Mouse (Mus musculus) midbrain, embryonic 16.5 days (tissue): ENCODE results near the gene C1rb. TPM values are rescaled to one million over a fixed set of nuclear protein-coding genes. Genes with fewer than 3 reads are reported as not detected.
"Not testable (repeated sequence)": the region's sequence is repeated elsewhere in the genome, so short reads cannot be mapped to it uniquely, and the experiment has no call there.

Source experiments
- ATAC-seq: fragments of 200-750 bp; cut with Nextera tagmentation; 2 replicates; pipeline ENCODE4 v1.8.0; 2017; ENCODE audit warnings: moderate TSS enrichment
- H3K27ac ChIP-seq: fragments of 300-500 bp; sonication (generic); 2 replicates; pipeline ENCODE4 v1.5.1; 2014; ENCODE audit warnings: mild to moderate bottlenecking, low read length, mixed read lengths
- H3K27me3 ChIP-seq: fragments of 300-500 bp; sonication (generic); 2 replicates; pipeline ENCODE4 v1.6.1; 2014; ENCODE audit warnings: low read depth, low read length, mixed read lengths; ENCODE audit not compliant: control insufficient read depth, insufficient read depth
- H3K36me3 ChIP-seq: fragments of 300-500 bp; sonication (generic); 2 replicates; pipeline ENCODE4 v1.6.1; 2014; ENCODE audit warnings: mild to moderate bottlenecking, low read length, moderate library complexity, mixed read lengths; ENCODE audit not compliant: control insufficient read depth, insufficient read depth
- H3K4me1 ChIP-seq: fragments of 300-500 bp; sonication (generic); 2 replicates; pipeline ENCODE4 v1.6.1; 2014; ENCODE audit warnings: mild to moderate bottlenecking, low read length, mixed read lengths; ENCODE audit not compliant: control insufficient read depth, insufficient read depth
- H3K4me2 ChIP-seq: fragments of 300-500 bp; sonication (generic); 2 replicates; pipeline ENCODE4 v1.6.1; 2014; ENCODE audit warnings: mild to moderate bottlenecking, low read length, mixed read lengths
- H3K4me3 ChIP-seq: fragments of 300-500 bp; sonication (generic); 2 replicates; pipeline ENCODE4 v1.5.1; 2014; ENCODE audit warnings: low read depth, mild to moderate bottlenecking, low read length, moderate library complexity, mixed read lengths
- H3K9ac ChIP-seq: fragments of 300-500 bp; sonication (generic); 2 replicates; pipeline ENCODE4 v1.6.1; 2014; ENCODE audit warnings: low read depth, low read length, mixed read lengths
- H3K9me3 ChIP-seq: fragments of 300-500 bp; sonication (generic); replicated peaks from 2 replicates; pipeline ENCODE4 v1.6.1; 2014; ENCODE audit warnings: mild to moderate bottlenecking, low read length, mixed read lengths; ENCODE audit not compliant: control insufficient read depth, poor library complexity, severe bottlenecking
- WGBS: fragments of 180-500 bp; shearing (Covaris S2); extraction: QIAGEN DNeasy Blood & Tissue Kit; methylation state at CpG from one replicate; pipeline ENCODE4 v1.1.7; 2014; 5-methylcytosine and 5-hydroxymethylcytosine counted together
- polyA plus RNA-seq: library from polyadenylated mRNA; unstranded; fragments of >200 nt; fragmentation: Nextera tagmentation; extraction: Ambion mirVana; gene quantifications from 2 replicates; pipeline ENCODE4 v1.2.1, GENCODE M21; 2015

C1rb gene
- polyA plus RNA-seq, 1 experiment from 2014 or later, result not detected

DNA sequence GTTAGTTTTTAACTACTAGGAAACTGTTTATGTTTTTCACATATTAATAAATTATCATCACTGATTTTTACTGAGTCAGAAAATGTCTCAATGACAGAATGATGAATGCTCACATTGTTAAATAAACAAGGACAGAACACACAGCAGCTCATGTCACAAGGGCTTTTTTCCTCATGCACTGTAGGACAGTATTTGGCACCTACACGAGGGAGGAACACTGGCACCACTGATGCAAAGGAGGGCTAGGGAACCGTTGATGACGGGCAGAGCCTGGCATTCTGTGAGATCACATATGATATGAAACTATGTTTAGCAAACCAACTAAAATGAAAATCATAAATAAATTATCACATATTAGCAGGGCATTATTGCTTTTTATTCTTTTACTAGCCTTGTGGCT is 14.8 kb downstream of the C1rb start:
- no peak overlapping the region for H3K4me2 ChIP-seq
- no peak for ATAC-seq
- no peaks in the 10 kb centered on the region for H3K9me3 ChIP-seq
- no peaks in the 10 kb centered on the region for H3K36me3 ChIP-seq
- whole genome bisulfite sequencing, result 80% methylated on average over 3 of the region's 3 CpGs
- H3K4me3 ChIP-seq, result no peak overlapping the region
- no peaks in the 10 kb centered on the region for H3K4me1 ChIP-seq
- H3K27ac ChIP-seq, result no peak overlapping the region
- H3K27me3 ChIP-seq, result no peaks in the 10 kb centered on the region
- H3K9ac ChIP-seq, result no peak overlapping the region

DNA sequence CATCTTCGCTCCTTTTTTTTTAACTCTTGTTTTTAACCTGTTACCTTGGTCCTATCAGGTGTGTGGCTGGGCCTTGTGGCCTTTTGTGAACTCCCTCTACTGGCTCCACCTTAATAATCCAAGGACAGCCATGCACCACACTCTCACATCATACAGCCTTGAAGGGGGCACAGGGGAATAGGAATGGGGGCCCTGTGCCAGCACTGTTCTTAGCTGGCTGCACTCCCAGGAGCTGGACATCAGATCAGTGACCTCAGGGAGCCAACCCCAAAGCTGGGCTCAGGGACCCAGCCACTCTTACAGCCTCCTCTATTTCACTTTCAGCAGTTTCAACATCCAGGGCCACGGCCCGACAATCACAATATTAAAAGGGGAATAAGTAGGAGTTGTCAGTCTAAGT is 15.7 kb downstream of the C1rb start:
- H3K9ac ChIP-seq, result no peak overlapping the region
- no peak overlapping the region for H3K27ac ChIP-seq
- no peak for ATAC-seq
- no peaks in the 10 kb centered on the region for H3K9me3 ChIP-seq
- WGBS, result 88% methylated on average over 3 of the region's 3 CpGs
- no peak overlapping the region for H3K4me3 ChIP-seq
- H3K4me2 ChIP-seq, result no peak overlapping the region
- H3K4me1 ChIP-seq, result no peaks in the 10 kb centered on the region
- H3K27me3 ChIP-seq, result no peaks in the 10 kb centered on the region
- no peaks in the 10 kb centered on the region for H3K36me3 ChIP-seq

DNA sequence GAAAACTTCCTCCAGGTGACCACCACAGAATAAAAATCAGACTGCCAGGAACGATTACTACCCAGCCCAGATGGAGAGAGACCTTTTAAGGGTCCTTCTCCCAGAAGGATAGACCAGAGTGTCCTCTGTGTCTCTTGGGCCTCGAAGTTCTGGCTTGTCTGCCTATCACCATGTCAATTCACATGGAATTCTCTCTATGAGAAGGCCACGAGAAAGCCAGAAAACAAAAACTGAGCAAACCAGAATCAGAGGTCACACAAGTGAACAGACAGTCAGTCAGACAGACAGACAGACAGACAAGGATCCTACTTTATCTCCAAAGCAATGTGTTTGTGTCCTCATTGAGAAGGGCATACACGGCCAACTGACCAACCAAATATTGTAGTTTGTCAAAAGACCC is 16.2 kb downstream of the C1rb start:
- Histone ChIP-seq H3K27ac (no peak overlapping the region), H3K4me3 (no peak overlapping the region), H3K36me3 (no peaks in the 10 kb centered on the region), H3K4me1 (no peaks in the 10 kb centered on the region), H3K27me3 (no peaks in the 10 kb centered on the region), H3K9me3 (no peaks in the 10 kb centered on the region), H3K9ac (no peak overlapping the region), H3K4me2 (no peak overlapping the region)
- no peak for ATAC-seq
- 75% methylated on average over 4 of the region's 4 CpGs for WGBS

GRCm38 (mm10) chr6:124588771-124589170 is 18.7 kb downstream of the C1rb start:
- no peak for ATAC-seq

DNA sequence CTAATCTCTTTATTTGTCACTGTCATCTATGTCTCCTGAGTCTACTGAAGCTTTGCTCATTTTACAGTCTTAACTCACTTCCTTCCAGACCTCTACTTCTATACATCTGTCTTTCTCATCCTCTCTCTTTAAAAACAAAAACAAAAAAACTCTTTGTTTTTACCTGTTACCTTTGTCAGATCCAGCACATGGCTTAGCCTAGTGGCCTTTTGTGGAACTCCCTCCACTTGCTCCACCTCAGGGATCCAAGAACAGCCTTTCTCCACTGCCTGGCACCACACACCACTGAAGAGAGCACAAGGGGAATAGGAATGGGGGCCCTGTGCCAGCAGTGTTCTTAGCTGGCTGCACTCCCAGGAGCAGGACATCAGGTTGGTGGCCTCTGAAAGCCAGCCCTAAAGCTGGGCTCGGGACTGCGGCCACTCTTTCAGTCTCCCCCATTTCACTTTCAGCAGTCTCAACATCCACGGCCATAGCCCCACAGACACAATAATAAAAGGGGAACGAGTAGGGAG is 22.1 kb downstream of the C1rb start:
- 84% methylated on average over 4 of the region's 4 CpGs for WGBS
- Histone ChIP-seq H3K36me3 (no peaks in the 10 kb centered on the region), H3K27me3 (no peaks in the 10 kb centered on the region), H3K27ac (no peak overlapping the region), H3K4me3 (no peak overlapping the region), H3K4me1 (no peaks in the 10 kb centered on the region), H3K4me2 (no peak overlapping the region), H3K9ac (no peak overlapping the region), H3K9me3 (no peaks in the 10 kb centered on the region)
- ATAC-seq, result no peak

More at GRCm38 (mm10) chr6:124588771-124589170, 18.7 kb downstream of the C1rb start:
- Histone ChIP-seq H3K27ac (no peak overlapping the region), H3K4me2 (no peak overlapping the region), H3K4me1 (no peaks in the 10 kb centered on the region), H3K9ac (no peak overlapping the region), H3K4me3 (no peak overlapping the region), H3K36me3 (no peaks in the 10 kb centered on the region), H3K27me3 (no peaks in the 10 kb centered on the region), H3K9me3 (no peaks in the 10 kb centered on the region)

DNA sequence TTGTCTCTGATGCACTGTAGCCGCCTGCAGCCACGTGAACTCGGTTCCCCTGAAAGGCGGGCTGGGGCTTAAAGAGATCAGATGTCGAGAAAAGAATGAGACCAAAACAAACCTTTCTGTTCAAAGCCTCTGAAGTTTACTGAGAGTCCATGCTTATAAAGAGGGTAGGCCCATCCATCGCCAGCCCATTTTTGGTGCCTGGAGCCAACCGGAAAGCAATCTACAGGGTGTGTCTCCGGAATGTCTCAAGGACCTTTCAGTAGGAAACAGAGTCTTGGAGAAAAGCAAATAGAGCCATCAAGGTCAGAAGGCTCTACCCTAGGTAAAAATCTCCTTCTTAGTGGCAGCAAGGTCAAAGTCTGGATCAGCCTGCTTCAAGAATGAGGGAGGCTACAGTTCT is 23.0 kb downstream of the C1rb start:
- no peak for ATAC-seq
- 82% methylated on average over 8 of the region's 8 CpGs for WGBS
- Histone ChIP-seq H3K4me1 (no peaks in the 10 kb centered on the region), H3K36me3 (no peaks in the 10 kb centered on the region), H3K9me3 (no peaks in the 10 kb centered on the region), H3K27ac (no peak overlapping the region), H3K9ac (no peak overlapping the region), H3K27me3 (no peaks in the 10 kb centered on the region), H3K4me2 (no peak overlapping the region), H3K4me3 (no peak overlapping the region)

GRCm38 (mm10) chr6:124602031-124602430 is 31.9 kb downstream of the C1rb start:
- H3K4me1 ChIP-seq, result no peaks in the 10 kb centered on the region

DNA sequence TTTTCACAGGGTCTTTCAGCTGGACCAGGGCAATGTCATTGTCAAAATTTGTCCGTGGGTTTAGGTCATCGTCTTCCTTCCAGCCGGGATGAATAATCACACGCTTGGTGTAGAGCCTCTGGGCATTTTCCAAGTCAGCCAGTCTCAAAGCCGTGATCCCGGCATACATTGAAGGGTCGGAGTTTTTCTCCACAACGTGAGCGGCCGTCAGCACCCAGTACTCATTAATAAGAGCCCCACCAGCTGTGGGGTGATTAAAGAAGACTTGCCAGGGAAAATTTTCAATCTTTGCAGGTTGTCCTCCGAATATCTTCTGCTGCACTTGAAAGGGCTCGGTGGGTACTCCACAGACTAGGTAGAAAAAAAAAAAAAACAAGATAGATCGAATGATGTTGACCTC is 55.5 kb downstream of the C1rb start:
- H3K36me3 ChIP-seq, result no peaks in the 10 kb centered on the region
- no peak for ATAC-seq

More at GRCm38 (mm10) chr6:124602031-124602430, 31.9 kb downstream of the C1rb start:
- H3K27me3 ChIP-seq, result no peaks in the 10 kb centered on the region
- no peak overlapping the region for H3K4me2 ChIP-seq
- H3K9ac ChIP-seq, result no peak overlapping the region
- H3K27ac ChIP-seq, result no peak overlapping the region
- WGBS, result 91% methylated on average over 4 of the region's 4 CpGs
- ATAC-seq, result no peak
- H3K4me3 ChIP-seq, result no peak overlapping the region
- no peaks in the 10 kb centered on the region for H3K36me3 ChIP-seq
- H3K9me3 ChIP-seq, result peaks cover 2% of the 10 kb centered on the region; the same call in 1 of the 2 replicates

DNA sequence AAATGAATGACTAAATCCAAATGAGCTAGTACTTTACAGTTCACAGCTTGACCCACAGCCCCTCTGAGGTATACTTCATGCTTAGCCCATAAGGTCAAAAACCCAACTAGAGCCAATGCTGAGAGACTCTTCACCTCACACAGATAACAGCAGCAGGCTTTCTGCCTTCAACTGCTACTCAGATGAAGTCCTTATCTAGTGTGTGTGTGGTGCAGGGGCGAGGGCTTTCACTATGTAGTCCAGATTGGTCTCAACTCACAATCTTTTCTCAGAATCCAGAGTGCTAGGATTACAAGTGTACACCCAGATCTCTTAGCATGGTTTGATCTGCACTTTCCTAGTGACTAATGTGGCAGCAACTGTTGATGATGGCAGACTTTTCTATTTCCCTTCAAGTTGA is 56.1 kb downstream of the C1rb start:
- not testable (repeated sequence) for H3K4me3 ChIP-seq, H3K4me1 ChIP-seq, ATAC-seq, H3K27me3 ChIP-seq, H3K36me3 ChIP-seq, H3K27ac ChIP-seq, H3K4me2 ChIP-seq, H3K9me3 ChIP-seq, H3K9ac ChIP-seq
- WGBS, result 43% methylated on average over 1 of the region's 1 CpGs

More for the DNA sequence above, 55.5 kb downstream of the C1rb start:
- no peaks in the 10 kb centered on the region for H3K4me1 ChIP-seq
- H3K27ac ChIP-seq, result no peak overlapping the region
- no peak overlapping the region for H3K9ac ChIP-seq
- no peak overlapping the region for H3K4me2 ChIP-seq
- no peaks in the 10 kb centered on the region for H3K9me3 ChIP-seq
- H3K4me3 ChIP-seq, result no peak overlapping the region
- WGBS, result 87% methylated on average over 13 of the region's 13 CpGs
- no peaks in the 10 kb centered on the region for H3K27me3 ChIP-seq
